Mouse (Mus musculus) MEL (cell line): ENCODE data around the gene Tpt1.
A peak's percentile ranks its signal among the peaks of the same experiment; 100 is the strongest.

ENCODE experiments used
- CTCF ChIP-seq, 3 experiments: IDR thresholded peaks in 2 of 3; conservative IDR thresholded peaks in 1 of 3; 2 replicates each; pipeline ENCODE4 v1.5.1; 2011 to 2012; ENCODE audit warnings: low read length in 3 of 3, low read depth in 2 of 3, mild to moderate bottlenecking in 2 of 3, improper control_type of control experiment in 1 of 3, inconsistent platforms in 1 of 3, mixed read lengths in 1 of 3, moderate library complexity in 1 of 3; ENCODE audit not compliant: control insufficient read depth in 1 of 3, insufficient read depth in 1 of 3, poor library complexity in 1 of 3, severe bottlenecking in 1 of 3
- GATA1 ChIP-seq: IDR thresholded peaks from 2 replicates; pipeline ENCODE4 v1.6.1; 2011; ENCODE audit warnings: low read depth, low read length, improper control_type of control experiment
- HCFC1 ChIP-seq: IDR thresholded peaks from 2 replicates; pipeline ENCODE4 v1.6.1; 2012; ENCODE audit warnings: low read depth, mild to moderate bottlenecking, inconsistent platforms, low read length, improper control_type of control experiment, moderate library complexity
- KAT2A ChIP-seq: conservative IDR thresholded peaks from 2 replicates; pipeline ENCODE4 v1.6.1; 2012; ENCODE audit warnings: low read depth, low read length, improper control_type of control experiment, inconsistent platforms
- POLR2A ChIP-seq, 2 experiments: IDR thresholded peaks; 2 replicates each; pipeline ENCODE4 v1.6.1; 2011 to 2012; ENCODE audit warnings: low read length in 2 of 2, mild to moderate bottlenecking in 2 of 2, control low read depth in 1 of 2, improper control_type of control experiment in 1 of 2, low read depth in 1 of 2, moderate library complexity in 1 of 2; ENCODE audit not compliant: control insufficient read depth in 1 of 2, insufficient read depth in 1 of 2, poor library complexity in 1 of 2
- RAD21 ChIP-seq: IDR thresholded peaks from 2 replicates; pipeline ENCODE4 v1.6.1; 2011; ENCODE audit warnings: mild to moderate bottlenecking, low read depth, low read length, improper control_type of control experiment
- TBP ChIP-seq: IDR thresholded peaks from 2 replicates; pipeline ENCODE4 v1.8.0; 2011; ENCODE audit warnings: low read depth, low read length, improper control_type of control experiment
- UBTF ChIP-seq: IDR thresholded peaks from 2 replicates; pipeline ENCODE4 v1.6.1; 2012; ENCODE audit warnings: low read depth, mild to moderate bottlenecking, inconsistent platforms, low read length, improper control_type of control experiment, moderate library complexity, borderline replicate concordance; ENCODE audit not compliant: insufficient read depth

DNA sequence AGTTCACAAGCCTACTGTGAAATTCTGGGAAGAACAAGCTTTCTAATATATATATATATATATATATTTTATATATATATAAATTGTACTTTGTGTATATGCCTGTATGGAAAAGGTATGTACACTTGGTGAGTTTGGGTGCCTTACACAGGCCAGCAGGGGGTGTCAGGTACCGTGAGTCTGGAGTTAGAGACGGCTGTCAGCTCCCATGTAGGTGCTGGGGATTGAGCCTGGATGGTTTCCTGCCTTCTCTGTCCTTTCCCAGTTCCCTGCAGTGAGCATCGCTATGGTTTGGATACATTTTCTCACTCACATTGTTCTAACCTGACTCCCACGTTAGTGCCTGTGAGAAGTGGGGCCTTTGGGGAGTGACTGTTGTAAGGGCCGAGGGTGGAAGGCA lies 38.4 kb downstream of the Tpt1 start:
- TF ChIP-seq KAT2A (no peak), UBTF (no peak), CTCF (IDR thresholded peaks at IDR 0.05 in 2 of 3, conservative IDR thresholded peaks at IDR 0.05 in 1 of 3; ENCODE audit: control insufficient read depth in 1 of 3, insufficient read depth in 1 of 3, low read depth in 2 of 3, low read length in 3 of 3, poor library complexity in 1 of 3, severe bottlenecking in 1 of 3) (peak in 2 of 3 experiments; percentile 22 to 24; a peak in 2 of 6 replicates), GATA1 (no peak), RAD21 (peak; percentile 29), POLR2A (IDR thresholded peaks at IDR 0.05; ENCODE audit: control insufficient read depth in 1 of 2, insufficient read depth in 1 of 2, low read depth in 1 of 2, low read length in 2 of 2, poor library complexity in 1 of 2) (no peak), TBP (no peak), HCFC1 (no peak)
